In genomic region chr10:77229609-77230595, GRCm38 (mm10) we compare ENCODE assay signal across 12 mouse cellular contexts. TPM values are rescaled to one million over a fixed set of nuclear protein-coding genes. Genes with fewer than 3 reads are reported as not detected.
DNase-seq lines count a peak whose midpoint lies in the region; ATAC-seq and TF ChIP-seq lines count a peak whose summit lies in the region.
"Had no signal": no experiment of that assay in that cellular context is flagged by ENCODE, and none has a peak within 500 bp of the region (broad histone marks: within the 10 kb centered on the region; RNA-seq: fewer than 3 reads in every experiment).

No protein-coding gene starts in this region.

- no peak for DNase-seq in forebrain, embryonic 10.5 days (ENCODE audit: extremely low spot score, low spot score)
- DNase-seq in lung, embryonic 14.5 days = peak; percentile 77
- DNase-seq in lung, postnatal 4 days = no peak
- DNase-seq in adrenal gland, postnatal 36 days = peak; percentile 73 to 85
- no peak for DNase-seq in liver, embryonic 14.5 days (ENCODE audit: low read depth in 3 of 3, low spot score in 3 of 3)
- DNase-seq in frontal cortex, postnatal 25 days (ENCODE audit: low spot score in 2 of 2) = no peak
- no peak for DNase-seq in spleen, postnatal 10 days (ENCODE audit: low spot score in 2 of 2)
- DNase-seq: cerebellum, adult 8-10 months; kidney, adult 8-10 months had no signal

- no peak for TF ChIP-seq EP300 in liver, embryonic 14.5 days (IDR thresholded peaks at IDR 0.05; ENCODE audit: low read depth)

- WGBS in forebrain, embryonic 10.5 days = 75% methylated on average over 13 of the region's 13 CpGs
- WGBS in forebrain, embryonic 16.5 days = 80% methylated on average over 13 of the region's 13 CpGs
- 63% methylated on average over 13 of the region's 13 CpGs for WGBS in lung, embryonic 14.5 days
- 47% methylated on average over 13 of the region's 13 CpGs for WGBS in liver, embryonic 14.5 days (ENCODE audit: insufficient replicate concordance)

- no peaks in the 10 kb centered on the region for H3K36me3 ChIP-seq in forebrain, embryonic 10.5 days (replicated peaks)
- H3K36me3 ChIP-seq in forebrain, embryonic 16.5 days (ENCODE audit: control insufficient read depth, insufficient read depth) = no peaks in the 10 kb centered on the region
- no peaks in the 10 kb centered on the region for H3K36me3 ChIP-seq in lung, embryonic 14.5 days (ENCODE audit: insufficient read depth)
- no peaks in the 10 kb centered on the region for H3K36me3 ChIP-seq in liver, embryonic 14.5 days (replicated peaks; ENCODE audit: control insufficient read depth, insufficient read depth, low read depth)
- H3K36me3 ChIP-seq: forebrain, embryonic 12.5 days; midbrain, embryonic 15.5 days had no signal

- TF ChIP-seq CTCF in lung, embryonic 14.5 days (IDR thresholded peaks at IDR 0.05; ENCODE audit: low read depth) = no peak
- no peak for TF ChIP-seq CTCF in liver, embryonic 14.5 days (IDR thresholded peaks at IDR 0.05; ENCODE audit: low read depth)

- no peak overlapping the region for H3K4me3 ChIP-seq in forebrain, embryonic 10.5 days
- no peak overlapping the region for H3K4me3 ChIP-seq in forebrain, embryonic 16.5 days (replicated peaks; ENCODE audit: low read length)
- no peak overlapping the region for H3K4me3 ChIP-seq in lung, embryonic 14.5 days (ENCODE audit: low read depth, low read length)
- H3K4me3 ChIP-seq in liver, embryonic 14.5 days (ENCODE audit: insufficient read depth in 1 of 2, low read depth in 2 of 2, low read length in 2 of 2) = no peak overlapping the region
- H3K4me3 ChIP-seq: forebrain, embryonic 12.5 days; midbrain, embryonic 15.5 days had no signal

- ATAC-seq in forebrain, embryonic 16.5 days = no peak
- no peak for ATAC-seq in lung, embryonic 14.5 days (ENCODE audit: insufficient read depth)
- no peak for ATAC-seq in liver, embryonic 14.5 days (ENCODE audit: insufficient read depth)
- ATAC-seq: midbrain, embryonic 15.5 days had no signal

- H3K9ac ChIP-seq in forebrain, embryonic 16.5 days (replicated peaks; ENCODE audit: low read depth, low read length) = no peak overlapping the region
- H3K9ac ChIP-seq in lung, embryonic 14.5 days = no peak overlapping the region
- peak overlapping the region; percentile 23 for H3K9ac ChIP-seq in liver, embryonic 14.5 days (replicated peaks)
- H3K9ac ChIP-seq: forebrain, embryonic 12.5 days; midbrain, embryonic 15.5 days had no signal

- no peaks in the 10 kb centered on the region for H3K27me3 ChIP-seq in forebrain, embryonic 10.5 days (ENCODE audit: poor library complexity, severe bottlenecking)
- H3K27me3 ChIP-seq in forebrain, embryonic 16.5 days (replicated peaks; ENCODE audit: control insufficient read depth, insufficient read depth, low read length) = no peaks in the 10 kb centered on the region
- no peaks in the 10 kb centered on the region for H3K27me3 ChIP-seq in lung, embryonic 14.5 days (ENCODE audit: insufficient read depth, low read length)
- H3K27me3 ChIP-seq in liver, embryonic 14.5 days (ENCODE audit: control insufficient read depth, insufficient read depth, low read length) = no peaks in the 10 kb centered on the region
- H3K27me3 ChIP-seq: forebrain, embryonic 12.5 days; midbrain, embryonic 15.5 days had no signal

- H3K9me3 ChIP-seq in forebrain, embryonic 10.5 days = no peaks in the 10 kb centered on the region
- H3K9me3 ChIP-seq in forebrain, embryonic 16.5 days (ENCODE audit: control insufficient read depth, low read length) = no peaks in the 10 kb centered on the region
- H3K9me3 ChIP-seq in lung, embryonic 14.5 days (ENCODE audit: low read depth, low read length) = no peaks in the 10 kb centered on the region
- H3K9me3 ChIP-seq in liver, embryonic 14.5 days (ENCODE audit: control insufficient read depth, low read length) = no peaks in the 10 kb centered on the region
- H3K9me3 ChIP-seq: forebrain, embryonic 12.5 days; midbrain, embryonic 15.5 days had no signal

- H3K4me2 ChIP-seq in forebrain, embryonic 16.5 days (ENCODE audit: low read length) = no peak overlapping the region
- H3K4me2 ChIP-seq in lung, embryonic 14.5 days = no peak overlapping the region
- peak overlapping the region; percentile 16; the same call in 1 of the 2 replicates for H3K4me2 ChIP-seq in liver, embryonic 14.5 days (ENCODE audit: low read depth)
- H3K4me2 ChIP-seq: forebrain, embryonic 12.5 days; midbrain, embryonic 15.5 days had no signal

- H3K27ac ChIP-seq in forebrain, embryonic 10.5 days = peak overlapping the region; percentile 1; the same call in 1 of the 2 replicates
- no peak overlapping the region for H3K27ac ChIP-seq in forebrain, embryonic 16.5 days (ENCODE audit: low read length)
- peak overlapping the region; percentile 46; the same call in 1 of the 2 replicates for H3K27ac ChIP-seq in lung, embryonic 14.5 days (ENCODE audit: low read depth)
- H3K27ac ChIP-seq in liver, embryonic 14.5 days = peak overlapping the region; percentile 58
- H3K27ac ChIP-seq: forebrain, embryonic 12.5 days; midbrain, embryonic 15.5 days had no signal

- peaks cover 35% of the 10 kb centered on the region for H3K4me1 ChIP-seq in forebrain, embryonic 10.5 days
- H3K4me1 ChIP-seq in forebrain, embryonic 16.5 days (replicated peaks; ENCODE audit: control insufficient read depth, insufficient read depth, low read length) = no peaks in the 10 kb centered on the region
- peaks cover 11% of the 10 kb centered on the region for H3K4me1 ChIP-seq in lung, embryonic 14.5 days (ENCODE audit: insufficient read depth)
- H3K4me1 ChIP-seq in liver, embryonic 14.5 days (replicated peaks; ENCODE audit: control insufficient read depth in 2 of 2, insufficient read depth in 2 of 2, low read length in 1 of 2) = peaks cover 64 to 67% of the 10 kb centered on the region in 2 experiments
- H3K4me1 ChIP-seq: midbrain, embryonic 15.5 days had no signal

RNA-seq across cellular contexts. Expression of gene Pofut2, which starts 29.1 kb away (rescaled TPM):
- 69.6 and 72.9 TPM in 2 replicates for polyA plus RNA-seq in forebrain, embryonic 10.5 days (2016; fragmentation: Nextera tagmentation; extraction: Ambion mirVana)
- 47.3 and 50.5 TPM in 2 replicates for polyA plus RNA-seq in forebrain, embryonic 16.5 days (2015; fragmentation: Nextera tagmentation; extraction: Ambion mirVana)
- polyA plus RNA-seq in lung, embryonic 14.5 days (2014; fragmentation: Nextera tagmentation; extraction: Ambion mirVana) = 128 and 135 TPM in 2 replicates
- total RNA-seq in adrenal gland, postnatal 36 days (2021) = 100 to 1,000 TPM in 1 of 2 experiments, 10 to 100 TPM in 1; 69.1 to 108 TPM
- 12.9 and 14.7 TPM in 2 replicates for polyA plus RNA-seq in liver, embryonic 14.5 days (2012; rRNA removed)
- polyA plus RNA-seq in liver, embryonic 14.5 days (2014; fragmentation: Nextera tagmentation; extraction: Ambion mirVana) = 17.6 and 18.4 TPM in 2 replicates

Comparison
In these comparisons a context has a peak if more than half of its experiments do, and no peak if none do; other contexts are left out.
1. DNase-seq: peak in lung, embryonic 14.5 days (single experiment) and adrenal gland, postnatal 36 days (2 of 2); none in forebrain, embryonic 10.5 days (single experiment), lung, postnatal 4 days (0 of 2), liver, embryonic 14.5 days (0 of 3), frontal cortex, postnatal 25 days (0 of 2) and spleen, postnatal 10 days (0 of 2).